Mouse (Mus musculus) thymus, postnatal 0 days (tissue): Measurements from ENCODE around the gene Thpo. TPM values are rescaled to one million over a fixed set of nuclear protein-coding genes. Genes with fewer than 3 reads are reported as not detected.

Experiments
- DNase-seq: peaks from one replicate; pipeline ENCODE4 v3.0.0-alpha.2; 2015; ENCODE audit warnings: low spot score
- polyA plus RNA-seq: library from polyadenylated mRNA; unstranded; fragments of >200 nt; fragmentation: Nextera tagmentation; extraction: Ambion mirVana; gene quantifications from 2 replicates; pipeline ENCODE4 v1.2.1, GENCODE M21; 2015

Thpo gene
- polyA plus RNA-seq, result 0.12 and 0.26 TPM in 2 replicates

DNA sequence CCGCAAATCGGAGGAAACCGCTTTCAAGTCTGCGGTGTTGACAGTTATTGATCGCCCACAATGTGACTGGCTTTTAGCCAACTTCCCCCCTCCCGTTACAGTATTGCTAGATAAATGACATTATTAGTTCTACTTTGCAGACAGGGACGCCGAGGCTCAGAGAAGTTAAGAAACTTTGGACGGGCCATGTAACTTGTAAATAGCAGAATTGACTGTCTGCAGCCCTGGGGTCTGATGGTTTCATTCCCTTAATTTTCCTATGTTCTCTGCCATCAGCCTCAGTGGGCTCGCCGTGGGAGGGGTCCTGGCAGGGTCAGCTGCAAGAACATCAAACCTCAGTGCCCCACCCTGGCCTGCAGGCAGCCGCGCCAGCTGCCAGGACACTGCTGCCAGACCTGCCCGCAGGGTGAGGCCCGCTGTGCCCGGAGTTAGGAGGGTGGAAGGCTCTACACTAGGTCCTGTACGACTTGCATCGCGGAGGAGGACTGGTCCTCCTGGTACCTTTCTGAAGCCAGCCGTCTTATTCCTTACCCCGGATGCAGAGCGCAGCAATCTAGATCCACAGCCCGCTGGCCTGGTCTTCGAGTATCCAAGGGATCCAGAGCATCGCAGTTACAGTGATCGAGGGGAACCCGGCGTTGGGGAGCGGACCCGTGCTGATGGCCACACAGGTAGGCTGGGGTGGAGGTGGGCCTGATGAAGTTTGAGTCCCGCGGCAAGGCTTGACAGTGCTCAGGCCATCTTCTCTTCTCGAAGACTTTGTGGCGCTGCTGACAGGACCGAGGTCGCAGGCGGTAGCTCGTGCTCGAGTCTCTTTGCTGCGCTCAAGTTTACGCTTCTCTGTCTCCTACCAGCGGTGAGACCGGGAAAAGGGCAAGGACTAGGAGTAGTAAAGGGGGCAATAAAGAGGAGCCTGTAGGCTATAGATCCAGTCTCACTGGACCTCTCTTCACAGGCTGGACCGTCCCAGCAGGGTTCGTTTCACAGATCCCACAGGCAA, at the start of gene Thpo:
Gene Thpo (minus strand): TSS at position 781 of the 1,000 bp plus-strand sequence.
- DNase-seq, result no peak

- no peak for DNase-seq
Observed at GRCm38 (mm10) chr16:20783891-20784290, 49.6 kb upstream of the Thpo start.

DNA sequence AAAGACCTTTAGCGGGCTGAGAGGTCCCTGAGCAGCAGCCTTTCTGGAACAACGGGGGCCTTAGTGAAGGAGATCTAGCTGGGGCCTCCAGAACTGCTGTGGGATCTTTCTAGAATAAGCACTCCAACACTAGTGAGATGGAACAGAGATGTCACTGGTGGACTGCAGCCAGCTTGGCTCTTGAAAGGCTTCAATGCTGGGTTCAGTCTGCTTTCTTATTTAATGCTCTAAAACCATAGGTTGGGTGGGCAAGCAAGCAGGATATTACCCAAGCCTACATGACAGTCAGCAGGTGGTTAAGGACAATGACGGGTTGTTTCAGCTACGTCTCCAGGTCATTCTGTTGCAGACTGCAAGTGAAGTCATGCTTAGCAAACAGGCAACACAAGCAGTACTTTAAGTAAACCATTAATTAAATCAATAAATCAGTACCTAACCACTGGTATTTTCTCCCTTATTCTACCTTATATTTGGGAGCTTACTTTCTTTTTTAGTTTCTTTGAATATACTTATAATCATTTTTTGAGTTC, 46.9 kb upstream of the Thpo start:
- DNase-seq, result no peak

GRCm38 (mm10) chr16:20779846-20780245, 45.5 kb upstream of the Thpo start:
- DNase-seq, result no peak

DNA sequence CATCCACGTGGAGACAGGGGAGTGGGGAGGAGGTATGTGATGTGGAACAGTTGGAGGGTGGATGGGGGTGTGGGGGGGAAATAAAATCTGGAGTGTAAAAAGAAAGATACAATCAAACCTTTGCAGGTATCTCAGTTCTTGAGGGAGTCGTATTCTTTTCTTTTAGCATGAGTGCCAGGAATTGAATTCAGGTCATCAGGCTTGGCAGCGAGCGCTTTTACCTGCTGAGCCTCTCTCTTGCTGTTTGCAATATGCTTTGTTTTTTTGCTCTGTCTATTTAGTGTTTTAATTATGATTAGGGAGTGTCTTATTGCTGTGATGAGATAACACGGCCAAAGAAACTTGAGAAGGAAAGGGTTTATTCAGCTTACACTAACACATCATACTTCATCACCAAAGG, 40.7 kb upstream of the Thpo start:
- no peak for DNase-seq

GRCm38 (mm10) chr16:20765244-20765643, 30.9 kb upstream of the Thpo start:
- DNase-seq, result peak; percentile 51

- peak; percentile 23 for DNase-seq
Observed at GRCm38 (mm10) chr16:20761681-20762080, 27.4 kb upstream of the Thpo start.

DNA sequence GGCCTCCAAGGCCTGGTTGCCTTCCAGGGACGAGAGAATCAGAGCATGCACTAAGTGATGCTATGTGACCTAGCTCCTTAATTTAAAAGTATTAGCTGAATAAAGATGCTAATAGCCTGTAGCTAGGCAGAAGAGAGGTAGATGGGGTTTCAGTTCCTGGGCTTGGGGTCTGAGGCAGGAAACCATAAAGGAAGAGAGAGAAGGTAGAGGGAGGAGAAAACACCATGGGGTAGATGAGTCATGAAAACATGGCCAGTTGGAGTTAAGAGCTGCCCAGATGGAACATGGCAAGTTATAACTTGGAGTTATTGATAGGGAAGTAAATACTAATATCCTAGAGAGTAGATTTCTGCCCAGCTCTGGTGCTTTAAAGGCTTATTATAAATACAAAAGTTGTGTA, 23.1 kb upstream of the Thpo start:
- no peak for DNase-seq

GRCm38 (mm10) chr16:20756052-20756451, 21.7 kb upstream of the Thpo start:
- DNase-seq, result no peak

- DNase-seq, result no peak
Observed at GRCm38 (mm10) chr16:20750518-20750917, 16.2 kb upstream of the Thpo start.

DNA sequence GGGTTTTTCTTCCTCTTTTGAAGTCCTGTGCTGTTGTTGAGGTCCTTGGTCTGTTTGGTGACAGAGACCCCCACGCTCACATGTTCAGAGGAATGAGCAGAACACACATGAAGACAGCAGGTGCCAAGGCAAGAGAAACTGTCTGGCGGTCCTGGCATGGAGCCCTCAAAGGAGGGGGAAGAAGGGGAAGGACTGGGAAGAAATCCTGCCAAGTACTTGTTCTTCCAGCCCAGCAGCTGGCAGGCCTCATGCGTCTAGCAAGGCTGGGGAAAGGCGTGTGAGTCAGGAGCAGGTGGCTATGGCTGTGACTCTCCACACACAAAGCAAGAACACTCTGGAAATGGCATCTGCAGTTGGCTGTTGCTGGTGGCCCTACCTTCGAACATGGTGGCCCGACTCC, 12.3 kb upstream of the Thpo start:
- DNase-seq, result no peak

DNA sequence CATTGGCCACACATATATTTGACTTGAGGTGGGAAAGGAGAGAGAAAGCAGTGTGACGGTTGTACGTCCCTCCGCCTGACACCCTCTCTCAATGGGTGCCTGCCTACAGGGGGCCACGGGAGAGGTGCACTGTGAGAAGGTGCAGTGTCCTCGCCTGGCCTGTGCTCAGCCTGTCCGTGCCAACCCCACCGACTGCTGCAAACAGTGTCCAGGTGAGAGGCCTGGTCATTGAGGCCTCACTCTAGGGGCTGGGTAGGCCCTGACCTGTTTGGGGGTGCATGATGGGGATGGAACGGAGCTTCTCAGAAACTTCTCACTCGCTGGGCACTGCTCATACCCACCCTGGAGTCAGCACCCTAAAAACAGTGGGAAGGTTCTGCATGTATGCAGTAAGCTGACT, 5.5 kb upstream of the Thpo start:
- no peak for DNase-seq

DNA sequence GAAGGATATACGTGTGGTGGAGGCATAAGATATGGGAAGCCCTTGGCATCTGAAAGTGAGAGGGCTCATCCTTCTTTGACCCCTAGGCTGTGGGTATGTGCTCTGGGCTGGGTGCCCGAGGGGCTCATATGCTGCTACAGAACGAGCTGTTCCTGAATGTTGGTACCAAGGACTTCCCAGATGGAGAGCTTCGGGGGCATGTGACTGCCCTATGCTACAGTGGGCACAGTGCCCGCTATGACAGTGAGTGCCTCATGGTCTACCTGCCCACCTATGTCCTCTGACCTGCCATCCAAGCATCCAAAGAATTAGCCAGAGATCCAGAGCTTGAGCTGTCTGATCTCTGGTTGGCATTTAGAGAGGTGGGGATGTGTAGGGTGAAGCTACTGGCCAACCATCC, 2.5 kb upstream of the Thpo start:
- no peak for DNase-seq

DNA sequence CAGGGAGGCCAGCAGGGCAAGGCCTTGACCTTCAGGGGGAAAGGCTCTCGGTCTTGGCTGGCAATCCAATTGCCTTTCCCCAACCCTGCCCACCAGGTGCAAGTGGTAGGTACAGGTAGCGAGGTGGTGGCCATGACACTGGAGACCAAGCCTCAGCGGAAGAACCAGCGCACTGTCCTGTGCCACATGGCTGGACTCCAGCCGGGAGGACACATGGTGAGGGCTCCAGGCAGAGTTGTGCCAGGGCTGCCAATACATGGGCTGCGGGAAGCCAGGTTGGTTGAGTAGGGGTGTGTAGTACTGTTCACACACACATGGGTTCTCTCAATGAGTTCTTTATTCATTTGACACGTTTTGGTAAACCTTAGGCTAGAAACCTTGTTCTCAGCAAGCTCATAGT, 1.9 kb upstream of the Thpo start:
- DNase-seq, result no peak

- no peak for DNase-seq
Observed at GRCm38 (mm10) chr16:20735651-20736050, 1.3 kb upstream of the Thpo start.

DNA sequence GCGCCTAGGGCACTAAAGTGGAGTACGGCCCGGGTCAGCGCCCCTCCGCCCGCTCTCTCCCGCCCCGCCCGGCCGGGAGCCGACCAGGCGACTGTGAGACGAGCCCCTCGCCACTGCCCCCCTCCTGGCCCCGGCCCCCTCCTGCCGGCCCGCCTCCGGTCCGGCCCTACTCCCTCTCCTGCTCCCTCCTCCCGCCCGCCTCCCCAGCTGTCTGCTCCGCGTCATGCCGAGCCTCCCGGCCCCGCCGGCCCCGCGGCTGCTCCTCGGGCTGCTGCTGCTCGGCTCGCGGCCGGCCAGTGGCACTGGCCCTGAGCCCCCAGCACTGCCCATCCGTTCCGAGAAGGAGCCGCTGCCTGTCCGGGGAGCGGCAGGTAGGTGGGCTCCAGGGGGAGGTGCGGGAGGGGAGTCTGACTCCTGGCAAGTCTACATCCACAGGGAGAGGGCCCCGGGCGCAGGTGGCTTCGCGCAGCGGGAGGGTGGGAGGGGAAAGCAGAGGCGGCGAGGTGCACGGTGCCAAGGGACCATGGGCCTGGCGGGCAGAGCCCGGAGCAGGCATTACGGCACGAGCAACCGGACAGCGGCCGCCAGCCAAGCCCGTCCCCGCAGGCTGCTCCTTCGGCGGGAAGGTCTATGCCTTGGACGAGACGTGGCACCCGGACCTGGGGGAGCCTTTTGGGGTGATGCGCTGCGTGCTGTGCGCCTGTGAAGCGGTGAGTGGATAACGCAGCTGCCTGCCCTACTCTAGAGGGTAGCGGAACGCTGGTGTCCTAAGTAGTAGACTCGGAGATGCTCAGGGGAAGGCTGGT, 1.2 kb downstream of the Thpo start, which contains the start of gene Chrd:
Gene Chrd (plus strand): TSS at position 203 of the 806 bp plus-strand sequence.
- no peak for DNase-seq

DNA sequence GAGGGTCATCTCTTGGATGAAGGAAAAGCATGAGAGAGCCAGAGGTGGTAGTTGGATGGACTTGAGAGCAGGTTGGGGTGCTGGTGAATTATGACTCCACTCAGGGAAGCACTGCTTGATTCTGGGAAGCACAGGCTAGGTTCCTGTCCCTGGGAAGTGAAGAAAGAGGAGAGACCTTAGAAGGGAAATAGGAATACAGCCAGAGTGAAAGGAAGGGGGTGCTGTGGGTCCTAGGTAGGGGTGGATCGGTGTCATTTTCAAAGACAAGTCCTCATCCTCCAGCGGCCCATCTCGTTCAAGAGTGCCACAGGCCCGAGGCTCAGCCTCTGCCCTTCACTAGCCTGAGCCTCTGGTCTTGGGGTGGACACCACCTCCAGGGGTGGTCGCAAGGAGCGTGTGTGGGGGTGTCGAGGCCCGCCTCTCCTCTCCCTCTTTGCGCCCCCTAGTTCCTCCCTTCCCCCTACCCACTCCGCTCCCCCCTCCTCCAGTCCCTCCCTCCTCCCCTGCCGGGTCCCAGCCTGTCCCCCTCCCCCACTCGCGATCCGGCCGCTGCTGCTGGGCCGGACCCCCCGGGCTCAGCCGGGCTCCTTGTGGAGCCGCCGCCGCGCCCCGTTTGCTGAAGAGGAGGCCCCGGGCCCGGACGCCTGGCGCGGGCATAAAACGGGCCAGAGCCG, 1.9 kb downstream of the Thpo start:
- DNase-seq, result no peak

GRCm38 (mm10) chr16:20731688-20732087, 2.6 kb downstream of the Thpo start:
- DNase-seq, result no peak

DNA sequence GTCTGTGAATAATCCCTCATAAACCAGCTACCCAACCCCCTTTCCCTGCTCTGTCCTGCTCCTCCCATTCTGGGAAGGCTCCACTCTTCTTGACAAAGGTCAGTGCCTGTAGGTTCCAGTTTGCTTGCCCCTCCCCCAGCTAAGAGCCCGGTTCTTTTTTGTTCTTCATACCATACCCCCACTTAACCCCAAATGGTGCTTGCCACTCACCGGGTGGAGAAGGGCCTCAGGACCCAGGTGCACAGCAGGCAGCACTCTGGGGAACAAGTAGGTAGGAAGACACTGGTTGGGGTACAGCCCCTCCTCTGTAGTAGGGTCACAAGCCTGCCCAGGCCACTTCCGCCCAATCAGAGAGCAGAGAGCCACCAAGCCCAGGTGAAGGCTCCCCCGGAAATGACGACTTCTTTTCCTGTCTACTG, 4.0 kb downstream of the Thpo start:
- DNase-seq, result no peak

- DNase-seq, result no peak
Observed at GRCm38 (mm10) chr16:20726384-20726783, 7.9 kb downstream of the Thpo start.

GRCm38 (mm10) chr16:20725750-20726149, 8.6 kb downstream of the Thpo start:
- DNase-seq, result peak; percentile 1
